Mouse (Mus musculus): Measurements from ENCODE around the gene Pold1. TPM values are rescaled to one million over a fixed set of nuclear protein-coding genes. Genes with fewer than 3 reads are reported as not detected.
A peak's percentile ranks its signal among the peaks of the same experiment; 100 is the strongest.

Pold1 gene
- 10 to 100 TPM; 32.0 to 35.2 TPM for total RNA-seq (2021)
- long read RNA-seq, experiment 1, transcript Pold1-201 (27 exons, 3,454 nt), result major isoform, 45 of 66 reads
- long read RNA-seq, experiment 1, partial matches to known transcripts, result 10 of 66 reads
- long read RNA-seq, experiment 1, other reads (novel, unspliced or antisense), result 11 of 66 reads
- long read RNA-seq, experiment 2, transcript Pold1-201 (27 exons, 3,454 nt), result major isoform, 64 of 90 reads
- long read RNA-seq, experiment 2, partial matches to known transcripts, result 11 of 90 reads
- long read RNA-seq, experiment 2, other reads (novel, unspliced or antisense), result 15 of 90 reads

- DNase-seq (ENCODE audit: low spot score in 2 of 2), result peak; percentile 98 to 100
These were observed at the start of gene Pold1 for GRCm38 (mm10) chr7:44548497-44549087. Gene Pold1, minus strand, starts transcription at chr7:44548849.

- DNase-seq (ENCODE audit: low spot score in 2 of 2), result no peak
These were observed 49.7 kb upstream of the Pold1 start for GRCm38 (mm10) chr7:44598336-44598735.

DNA sequence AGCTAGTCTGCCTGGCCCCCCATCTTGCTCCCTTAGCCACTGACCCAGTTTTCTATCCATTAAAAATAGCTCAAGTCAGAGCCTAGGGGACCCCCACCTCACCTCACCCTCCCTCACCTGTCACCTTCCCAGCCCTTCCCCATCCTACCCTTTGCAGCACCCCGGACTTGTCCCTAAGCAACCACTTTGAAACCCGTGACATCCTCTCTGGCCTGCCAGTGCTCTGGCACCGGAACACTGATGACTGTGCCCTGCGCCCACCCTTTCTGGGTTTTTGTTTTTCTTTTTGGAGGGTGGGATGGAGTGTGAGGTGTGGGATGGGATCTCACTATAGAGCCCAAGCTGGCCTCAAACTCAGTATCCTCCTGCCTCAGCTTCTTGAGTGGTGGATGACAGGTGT, 49.0 kb upstream of the Pold1 start:
- no peak for DNase-seq (ENCODE audit: low spot score in 2 of 2)

GRCm38 (mm10) chr7:44596996-44597538, 48.4 kb upstream of the Pold1 start:
- no peak for DNase-seq (ENCODE audit: low spot score in 2 of 2)

- DNase-seq (ENCODE audit: low spot score in 2 of 2), result no peak
These were observed 47.4 kb upstream of the Pold1 start for GRCm38 (mm10) chr7:44596051-44596450.

DNA sequence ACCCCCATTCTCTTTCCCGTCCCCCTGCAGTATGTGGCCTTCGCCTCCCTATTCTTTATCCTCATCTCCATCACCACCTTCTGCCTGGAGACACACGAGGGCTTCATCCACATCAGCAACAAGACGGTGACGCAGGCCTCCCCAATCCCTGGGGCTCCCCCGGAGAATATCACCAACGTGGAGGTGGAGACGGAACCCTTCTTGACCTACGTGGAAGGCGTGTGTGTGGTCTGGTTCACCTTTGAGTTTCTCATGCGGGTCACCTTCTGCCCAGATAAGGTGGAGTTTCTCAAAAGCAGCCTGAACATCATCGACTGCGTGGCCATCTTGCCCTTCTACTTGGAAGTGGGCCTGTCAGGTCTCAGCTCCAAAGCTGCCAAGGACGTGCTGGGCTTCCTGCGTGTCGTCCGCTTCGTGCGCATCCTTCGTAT, 46.5 kb upstream of the Pold1 start:
- DNase-seq (ENCODE audit: low spot score in 2 of 2), result no peak

DNA sequence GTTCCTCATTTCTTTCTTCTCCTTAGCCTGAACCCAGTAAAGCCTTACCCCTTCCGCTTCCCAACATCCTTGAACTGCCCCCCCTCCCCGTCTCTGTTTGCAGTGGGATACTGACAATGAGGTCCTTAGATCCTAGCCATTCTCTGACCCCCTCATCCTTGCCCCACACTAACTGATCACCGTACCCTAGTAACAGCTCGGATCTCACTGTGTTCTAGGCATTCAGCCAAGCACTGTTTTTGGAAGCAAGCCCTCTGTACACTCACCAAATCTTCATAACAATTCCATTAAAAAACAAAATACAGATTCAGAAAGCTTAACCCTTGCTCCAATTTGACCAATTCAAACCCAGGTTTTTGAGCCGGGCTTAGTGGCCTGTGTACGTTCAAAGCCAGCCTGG, 45.6 kb upstream of the Pold1 start:
- DNase-seq (ENCODE audit: low spot score in 2 of 2), result no peak

DNA sequence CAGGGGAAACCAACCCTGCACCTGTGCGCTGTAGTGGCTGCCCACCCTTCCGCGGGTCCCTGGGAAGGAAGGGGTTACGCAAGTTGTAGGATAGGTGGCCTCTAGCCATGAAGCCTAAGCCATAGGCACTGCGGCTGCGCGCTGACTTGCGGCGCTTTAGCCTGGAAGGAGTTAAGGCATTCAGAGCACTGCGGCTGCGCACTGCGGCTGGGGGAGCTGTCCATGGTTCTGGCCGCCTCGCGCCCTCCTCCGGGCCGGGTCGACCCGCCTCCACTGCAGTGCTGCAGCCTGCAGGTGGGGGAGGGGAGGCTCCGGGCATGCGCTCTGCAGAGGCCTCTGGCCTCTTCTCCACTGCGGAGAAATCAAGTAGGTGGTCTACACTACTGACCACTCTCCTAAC, 45.1 kb upstream of the Pold1 start:
- DNase-seq (ENCODE audit: low spot score in 2 of 2), result peak; percentile 66 to 81

- no peak for DNase-seq (ENCODE audit: low spot score in 2 of 2)
These were observed 44.4 kb upstream of the Pold1 start for GRCm38 (mm10) chr7:44593051-44593450.

- DNase-seq (ENCODE audit: low spot score in 2 of 2), result no peak
These were observed 42.9 kb upstream of the Pold1 start for GRCm38 (mm10) chr7:44591348-44592116.

DNA sequence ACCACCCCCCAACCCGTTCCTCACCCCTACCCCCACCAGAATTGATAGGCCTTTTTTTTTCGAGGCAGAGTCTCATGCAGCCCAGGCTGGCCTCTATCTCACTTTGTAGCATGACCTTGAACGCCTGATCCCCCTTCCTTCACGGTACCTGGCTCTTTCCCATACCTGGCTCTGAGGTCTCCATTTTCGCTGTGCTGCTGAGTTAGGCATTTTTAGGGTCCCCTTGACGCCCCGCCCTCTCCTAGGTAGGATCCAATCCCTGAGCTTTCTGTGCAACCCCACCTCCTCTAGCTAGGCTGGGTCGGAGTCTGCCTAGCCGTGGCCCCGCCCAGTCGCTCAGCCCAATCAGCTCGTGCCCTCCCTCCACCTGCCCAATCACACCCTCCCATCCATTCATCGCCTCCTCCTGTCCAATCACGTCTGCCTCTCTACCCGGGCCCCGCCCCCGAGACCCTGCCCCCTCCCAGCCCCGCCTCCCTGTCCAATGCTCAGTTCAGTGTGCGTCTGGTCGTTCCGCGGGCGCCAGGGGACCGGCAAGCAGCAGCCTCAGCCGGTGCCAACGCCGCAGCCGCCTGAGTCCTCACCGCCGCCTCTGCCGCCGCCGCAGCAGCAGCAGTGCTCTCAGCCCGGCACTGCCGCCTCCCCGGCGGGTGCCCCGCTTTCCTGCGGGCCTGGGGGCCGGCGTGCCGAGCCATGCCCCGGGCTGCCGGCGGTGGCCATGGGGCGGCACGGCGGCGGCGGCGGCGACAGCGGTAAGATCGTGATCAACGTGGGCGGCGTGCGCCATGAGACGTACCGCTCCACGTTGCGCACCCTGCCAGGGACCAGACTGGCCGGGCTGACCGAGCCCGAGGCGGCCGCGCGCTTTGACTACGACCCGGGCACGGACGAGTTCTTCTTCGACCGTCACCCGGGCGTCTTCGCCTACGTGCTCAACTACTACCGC, 42.0 kb upstream of the Pold1 start, which contains the start of gene Kcnc3:
TSS of gene Kcnc3 (plus strand) at position 263 of the 946 bp plus-strand sequence.
- DNase-seq (ENCODE audit: low spot score in 2 of 2), result peak in 1 of 2 experiments; percentile 58

DNA sequence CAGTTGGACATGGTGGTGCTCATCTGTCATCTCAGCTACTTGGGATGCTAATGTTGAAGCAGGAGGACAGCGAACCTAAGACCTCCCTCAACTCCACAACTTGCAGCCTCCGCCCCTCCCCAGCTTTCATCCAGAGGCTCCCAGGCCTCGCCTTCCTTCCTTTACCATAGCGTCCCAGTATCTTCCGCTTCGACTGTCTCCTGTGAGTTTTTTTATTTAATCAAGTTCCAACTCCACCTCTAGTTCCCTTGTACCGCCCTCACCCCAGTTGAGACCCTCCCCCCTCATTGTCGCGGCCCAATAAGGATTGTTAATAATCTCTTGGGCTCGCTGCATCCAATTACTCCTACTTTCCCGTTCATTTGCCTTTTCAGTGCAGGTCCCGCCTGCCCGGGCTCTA, 41.3 kb upstream of the Pold1 start:
- DNase-seq (ENCODE audit: low spot score in 2 of 2), result no peak

GRCm38 (mm10) chr7:44589149-44589548, 40.5 kb upstream of the Pold1 start:
- no peak for DNase-seq (ENCODE audit: low spot score in 2 of 2)

DNA sequence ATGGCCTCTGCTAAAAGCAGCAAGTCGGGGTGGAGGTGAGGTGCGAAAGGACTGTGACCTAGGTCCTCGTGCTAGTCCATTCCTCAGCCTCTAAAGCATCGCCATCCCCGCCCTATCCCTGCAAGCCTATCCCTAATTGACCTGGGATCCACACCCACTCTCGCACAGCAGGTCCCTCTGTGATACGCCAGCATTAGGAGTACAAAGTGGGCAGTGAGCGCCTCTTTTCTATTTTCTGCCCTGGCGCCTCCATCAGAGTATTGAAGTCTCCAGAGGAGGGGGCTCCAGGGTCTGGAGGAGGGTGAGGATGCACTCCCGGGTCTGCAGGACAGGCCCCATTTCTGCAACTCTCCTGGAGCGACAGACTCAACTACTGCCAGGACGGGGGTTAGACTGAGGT, 39.7 kb upstream of the Pold1 start:
- DNase-seq (ENCODE audit: low spot score in 2 of 2), result no peak

GRCm38 (mm10) chr7:44587676-44588075, 39.0 kb upstream of the Pold1 start:
- DNase-seq (ENCODE audit: low spot score in 2 of 2), result no peak

GRCm38 (mm10) chr7:44586930-44587329, 38.3 kb upstream of the Pold1 start:
- no peak for DNase-seq (ENCODE audit: low spot score in 2 of 2)

DNA sequence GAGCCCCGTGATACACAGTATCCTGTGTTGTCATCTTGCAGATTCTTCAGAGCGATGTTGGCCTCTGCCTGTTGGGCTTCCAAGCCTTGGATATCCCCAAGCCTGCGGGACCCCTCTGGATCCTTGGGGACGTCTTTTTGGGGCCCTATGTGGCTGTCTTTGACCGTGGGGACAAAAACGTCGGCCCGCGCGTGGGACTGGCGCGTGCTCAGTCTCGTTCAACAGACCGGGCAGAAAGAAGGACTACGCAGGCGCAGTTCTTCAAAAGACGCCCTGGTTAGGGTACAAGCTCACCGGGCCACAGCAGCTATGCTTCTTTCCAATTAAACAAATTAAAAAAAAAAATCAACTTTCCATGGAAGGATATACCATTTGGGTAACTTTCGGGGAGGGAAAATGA, 37.9 kb upstream of the Pold1 start:
- DNase-seq (ENCODE audit: low spot score in 2 of 2), result no peak

DNA sequence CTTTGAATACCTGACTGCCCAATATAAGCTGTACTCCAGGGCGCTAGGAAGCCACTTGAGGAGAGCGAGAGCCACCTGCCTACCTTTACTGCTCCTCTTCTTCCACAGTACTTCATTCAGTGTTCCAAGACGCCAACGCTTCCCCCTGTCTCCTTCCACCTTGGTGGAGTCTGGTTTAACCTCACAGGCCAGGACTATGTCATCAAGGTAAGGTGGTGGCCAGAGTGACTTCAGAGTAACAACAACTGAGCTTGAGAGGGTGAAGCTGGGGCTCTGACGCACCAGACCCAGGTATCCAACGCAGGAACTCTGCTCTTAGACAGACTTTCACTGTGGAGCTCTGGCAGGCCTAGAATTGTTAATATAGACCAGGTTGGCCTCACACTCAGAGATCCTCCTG, 37.0 kb upstream of the Pold1 start:
- no peak for DNase-seq (ENCODE audit: low spot score in 2 of 2)

- DNase-seq (ENCODE audit: low spot score in 2 of 2), result no peak
These were observed 36.3 kb upstream of the Pold1 start for GRCm38 (mm10) chr7:44584921-44585320.

GRCm38 (mm10) chr7:44584265-44584804, 35.7 kb upstream of the Pold1 start:
- no peak for DNase-seq (ENCODE audit: low spot score in 2 of 2)
